9 mouse cellular contexts compared by ENCODE assay signal in the genomic region with DNA sequence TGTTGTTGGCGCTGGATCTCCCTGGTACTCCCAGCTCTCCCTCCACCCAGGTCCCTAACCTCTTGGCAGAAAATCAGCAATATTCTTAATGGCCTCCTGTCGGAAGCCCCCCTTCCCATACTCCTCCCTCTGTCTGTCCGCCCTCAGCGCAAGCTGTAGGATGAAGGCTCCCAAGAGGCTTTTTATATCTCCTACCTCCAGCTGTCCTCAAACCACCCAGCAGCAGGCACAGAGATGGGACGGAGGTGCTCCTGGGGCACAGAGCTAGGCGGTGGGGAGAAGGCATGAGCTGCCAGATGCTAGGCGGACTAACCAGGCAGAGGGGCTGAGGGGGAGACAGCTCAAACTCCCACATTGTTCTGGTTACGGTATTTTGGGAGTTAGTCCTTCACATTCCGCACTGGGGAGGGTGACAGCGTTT. TPM values are rescaled to one million over a fixed set of nuclear protein-coding genes. Genes with fewer than 3 reads are reported as not detected.
DNase-seq lines count a peak whose midpoint lies in the region; ATAC-seq and TF ChIP-seq lines count a peak whose summit lies in the region.
"Had no signal": no experiment of that assay in that cellular context is flagged by ENCODE, and none has a peak within 500 bp of the region (broad histone marks: within the 10 kb centered on the region; RNA-seq: fewer than 3 reads in every experiment).

No protein-coding gene starts in this region.

- H3K4me3 ChIP-seq in limb, embryonic 14.5 days (replicated peaks; ENCODE audit: low read length) = no peak overlapping the region

- peak; percentile 49 to 71 for DNase-seq in left cerebral cortex, adult 18-20 months (ENCODE audit: low spot score in 2 of 2)
- no peak for DNase-seq in left cerebral cortex, adult 11 months (ENCODE audit: low spot score)
- no peak for DNase-seq in limb, embryonic 14.5 days (ENCODE audit: low spot score)
- DNase-seq in right cerebral cortex, postnatal 14 days = peak; percentile 44
- DNase-seq in urinary bladder, postnatal 10 days (ENCODE audit: low spot score) = no peak
- no peak for DNase-seq in layer of hippocampus, postnatal 36 days
- no peak for DNase-seq in ovary, adult 18-20 months (ENCODE audit: low spot score)

- no peaks in the 10 kb centered on the region for H3K9me3 ChIP-seq in limb, embryonic 14.5 days (ENCODE audit: control insufficient read depth, low read length)

- peak; percentile 58 for ATAC-seq in frontal cortex, adult (ENCODE audit: low TSS enrichment)
- ATAC-seq in limb, embryonic 14.5 days (ENCODE audit: low FRiP score, low read depth) = no peak
- ATAC-seq: Patski had no signal

- no peak overlapping the region for H3K9ac ChIP-seq in limb, embryonic 14.5 days (ENCODE audit: low read depth, low read length, severe bottlenecking)

- H3K4me1 ChIP-seq in limb, embryonic 14.5 days (ENCODE audit: control insufficient read depth, insufficient read depth, low read length) = peaks cover 48% of the 10 kb centered on the region

- no peaks in the 10 kb centered on the region for H3K27me3 ChIP-seq in limb, embryonic 14.5 days (ENCODE audit: control insufficient read depth, insufficient read depth, low read length)
- H3K27me3 ChIP-seq: Patski had no signal

- peak overlapping the region; percentile 16; the same call in 1 of the 2 replicates for H3K4me2 ChIP-seq in limb, embryonic 14.5 days (replicated peaks; ENCODE audit: low read depth, low read length, severe bottlenecking)

- 54% methylated on average over 10 of the region's 10 CpGs for WGBS in limb, embryonic 14.5 days

- no peak for TF ChIP-seq POLR2A in limb, embryonic 14.5 days (IDR thresholded peaks at IDR 0.05; ENCODE audit: borderline replicate concordance, extremely low read depth, insufficient read depth, insufficient read length)

- H3K36me3 ChIP-seq in limb, embryonic 14.5 days (ENCODE audit: control insufficient read depth, insufficient read depth, low read length) = no peaks in the 10 kb centered on the region

- H3K27ac ChIP-seq in limb, embryonic 14.5 days (replicated peaks; ENCODE audit: low read depth, low read length) = no peak overlapping the region

RNA-seq across cellular contexts. Expression of a gene that starts 3.2 kb away (rescaled TPM):
- total RNA-seq in left cerebral cortex, adult 18-20 months (2021) = 10 to 100 TPM; 82.0 to 87.9 TPM
- 28.9 and 42.4 TPM in 2 replicates for polyA plus RNA-seq in limb, embryonic 14.5 days (2012; rRNA removed)
- 44.3 and 45.7 TPM in 2 replicates for polyA plus RNA-seq in limb, embryonic 14.5 days (2014; fragmentation: Nextera tagmentation; extraction: Ambion mirVana)
- total RNA-seq in layer of hippocampus, postnatal 36 days (2021) = 10 to 100 TPM; 54.4 to 57.3 TPM

Comparison
In these comparisons a context has a peak if more than half of its experiments do, and no peak if none do; other contexts are left out.
1. DNase-seq: peak in left cerebral cortex, adult 18-20 months (2 of 2) and right cerebral cortex, postnatal 14 days (single experiment); none in left cerebral cortex, adult 11 months (single experiment), limb, embryonic 14.5 days (single experiment), urinary bladder, postnatal 10 days (single experiment), layer of hippocampus, postnatal 36 days (0 of 2) and ovary, adult 18-20 months (single experiment).